Mouse (Mus musculus) testis, adult 2 months (tissue): Measurements from ENCODE around the gene Rpn1.

Experiments used
- CTCF ChIP-seq: fragments of 200-500 bp; IDR thresholded peaks from 2 replicates; pipeline ENCODE4 v1.5.1; 2012; ENCODE audit warnings: low read depth, mild to moderate bottlenecking, inconsistent platforms, low read length, moderate library complexity; ENCODE audit not compliant: control insufficient read depth, insufficient read depth, insufficient replicate concordance
- POLR2A ChIP-seq: fragments of 200-500 bp; IDR thresholded peaks from 2 replicates; pipeline ENCODE4 v1.6.1; 2012; ENCODE audit warnings: low read depth, mild to moderate bottlenecking, inconsistent platforms, low read length, moderate library complexity; ENCODE audit not compliant: control insufficient read depth

- no peak for TF ChIP-seq CTCF
- no peak for TF ChIP-seq POLR2A
Measured at GRCm38 (mm10) chr6:88140264-88140663, 56.0 kb downstream of the Rpn1 start.
